Mouse (Mus musculus) E14TG2a.4 (cell line): Measurements from ENCODE around the gene Pus1.

Experiments used
- CTCF ChIP-seq: conservative IDR thresholded peaks from 2 replicates; pipeline ENCODE4 v1.5.1; 2014; ENCODE audit warnings: low read length
- NANOG ChIP-seq: IDR thresholded peaks from 2 replicates; pipeline ENCODE4 v1.6.1; 2014; ENCODE audit warnings: borderline replicate concordance, low read length, mixed read lengths

- TF ChIP-seq CTCF, result peak; percentile 44; the same call in 1 of the 2 replicates
- TF ChIP-seq NANOG, result no peak
Measured at GRCm38 (mm10) chr5:110788684-110789083, 8.2 kb upstream of the Pus1 start.
